Mouse (Mus musculus): ENCODE data around the gene Setd2. TPM values are rescaled to one million over a fixed set of nuclear protein-coding genes. Genes with fewer than 3 reads are reported as not detected.
A peak's percentile ranks its signal among the peaks of the same experiment; 100 is the strongest.

Gene Setd2
- polyA plus RNA-seq (2012; rRNA removed) = 28.3 and 33.9 TPM in 2 replicates

DNA sequence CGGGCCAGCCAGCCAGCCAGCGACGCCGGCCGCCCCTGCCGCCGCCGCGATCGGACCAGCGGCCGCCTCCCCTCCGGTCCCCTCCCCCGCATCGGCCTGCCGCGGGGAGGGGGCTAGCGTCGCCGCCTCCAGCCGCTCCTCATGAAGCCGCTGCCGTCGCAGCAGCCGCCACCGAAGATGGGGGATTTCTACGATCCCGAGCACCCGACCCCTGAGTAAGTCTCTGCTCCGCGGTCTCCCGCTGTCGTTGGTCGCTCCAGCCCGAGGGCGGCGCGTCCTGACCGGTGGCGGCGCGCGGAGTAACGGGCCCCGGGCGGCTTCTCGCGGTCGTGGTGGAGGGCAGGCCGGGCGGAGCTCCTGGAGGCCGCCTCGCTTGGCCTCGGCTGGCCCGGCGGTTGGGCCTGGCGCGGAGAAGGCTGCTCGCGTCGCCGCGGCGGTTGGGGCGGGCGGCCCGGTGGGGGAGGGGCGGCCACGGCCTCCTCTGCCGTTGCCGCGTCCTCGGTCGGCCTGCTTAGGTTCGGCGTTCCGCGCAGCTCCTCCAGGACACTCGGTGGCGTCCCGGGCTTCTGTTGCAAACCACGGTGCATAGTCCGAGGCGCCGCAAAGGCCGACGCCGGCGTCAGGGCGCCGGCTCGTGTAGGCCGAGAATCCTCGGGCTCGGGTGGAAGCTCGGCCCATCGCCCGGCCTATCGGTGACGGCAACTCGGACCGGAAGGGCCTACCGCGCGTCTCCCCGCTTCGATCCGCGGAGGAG, at the start of gene Setd2:
TSS of gene Setd2 (plus strand) at position 60 of the 754 bp plus-strand sequence.
- WGBS = under 1% methylated on average over 103 of the region's 109 CpGs
- DNase-seq (ENCODE audit: low read depth, low spot score) = no peak

DNA sequence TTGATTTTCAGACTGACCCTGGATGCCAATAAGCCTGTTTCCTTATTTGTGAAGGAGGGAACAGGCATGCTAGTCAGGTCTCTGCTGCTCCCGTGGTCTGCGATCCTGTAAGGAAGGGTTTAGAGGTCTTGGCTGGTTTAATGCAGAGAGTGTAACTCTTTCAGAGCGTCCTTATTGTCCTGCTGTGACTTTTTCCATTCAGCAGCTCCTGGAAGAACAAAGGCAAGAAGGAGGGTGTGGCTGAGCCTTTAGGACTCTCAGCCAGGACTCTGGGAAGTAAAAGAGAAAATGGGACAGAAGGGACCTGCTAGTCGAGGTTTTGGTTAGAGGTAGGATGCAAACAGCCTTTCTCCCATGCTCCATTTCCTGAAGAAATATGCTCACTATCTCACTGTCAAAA, 43.6 kb upstream of the Setd2 start:
- WGBS = 46% methylated on average over 4 of the region's 4 CpGs

DNA sequence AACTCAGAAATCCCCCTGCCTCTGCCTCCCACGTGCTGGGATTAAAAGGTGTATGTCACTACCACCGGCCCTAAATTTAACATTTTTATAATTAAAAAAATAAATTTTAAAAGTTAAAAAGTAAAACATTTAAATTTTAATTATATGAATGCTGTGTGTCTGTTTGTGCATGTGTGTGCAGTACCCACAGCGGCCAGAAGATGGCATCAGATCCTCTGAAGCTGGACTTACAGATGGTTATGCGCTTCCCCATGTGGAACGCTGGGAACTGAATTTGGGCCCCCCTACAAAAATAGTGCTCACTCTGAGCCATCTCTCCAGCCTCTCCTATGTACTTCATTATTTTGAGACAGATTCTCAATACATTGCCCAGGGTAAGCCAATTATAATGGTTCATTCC, 41.5 kb upstream of the Setd2 start:
- WGBS = 59% methylated on average over 5 of the region's 5 CpGs
- no peak for DNase-seq (ENCODE audit: low read depth, low spot score)

More for the DNA sequence above, 43.6 kb upstream of the Setd2 start:
- no peak for DNase-seq (ENCODE audit: low read depth, low spot score)

DNA sequence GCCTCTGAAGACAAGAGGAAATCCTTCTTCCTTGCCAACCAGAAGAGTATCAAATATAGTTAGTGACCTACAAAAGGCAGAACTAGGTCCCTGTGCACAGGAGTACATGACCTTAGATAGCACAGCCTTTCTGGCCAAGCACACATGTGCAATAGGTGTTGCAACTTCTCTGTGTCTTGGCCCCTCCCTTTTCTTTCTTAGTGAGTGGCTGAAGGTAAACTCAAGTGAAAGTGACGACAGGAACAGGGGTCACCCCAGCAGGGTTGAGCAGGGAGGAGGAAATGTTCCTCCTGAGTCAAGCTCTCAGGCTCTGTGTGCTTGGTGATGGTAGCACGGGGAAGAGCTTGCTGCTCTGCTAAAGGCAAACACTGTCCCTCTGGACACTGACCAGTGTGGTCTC, 6.7 kb upstream of the Setd2 start:
- DNase-seq (ENCODE audit: low read depth, low spot score) = no peak
- 13% methylated on average over 2 of the region's 2 CpGs for WGBS

DNA sequence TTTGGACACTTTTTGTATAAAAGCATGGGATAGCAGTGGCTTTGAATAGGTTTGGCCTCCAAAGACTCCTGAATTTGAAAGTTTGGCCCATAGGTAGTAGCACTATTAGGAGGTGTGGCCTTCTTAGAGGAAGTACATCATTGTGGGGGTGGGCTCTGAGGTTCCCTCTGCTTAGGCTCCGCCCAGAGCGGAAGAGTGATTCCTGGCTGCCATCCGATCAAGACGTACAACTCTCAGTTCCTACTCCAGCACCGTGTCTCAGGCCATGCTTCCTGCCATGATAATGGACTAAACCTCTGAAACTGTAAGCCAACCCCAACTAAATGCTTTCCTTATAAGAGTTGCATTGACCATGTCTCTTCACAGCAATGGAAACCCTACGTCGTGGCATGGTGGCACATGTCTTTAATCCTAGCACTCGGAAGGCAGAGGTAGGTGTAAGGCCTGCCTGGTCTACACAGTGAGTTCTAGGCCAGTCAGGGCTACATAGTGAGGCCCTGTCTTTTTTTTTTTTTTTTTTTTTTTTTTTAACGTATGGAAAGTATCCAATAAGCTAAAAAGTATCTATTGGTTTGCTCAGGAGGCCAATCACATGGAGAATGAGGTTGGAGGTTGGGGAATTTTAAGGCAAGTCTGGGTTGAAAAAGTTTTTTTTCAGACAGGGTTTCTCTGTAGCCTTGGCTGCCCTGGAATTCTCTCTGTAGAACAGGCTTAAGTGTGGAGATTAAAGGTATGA, 3.2 kb upstream of the Setd2 start:
- DNase-seq (ENCODE audit: low read depth, low spot score) = no peak
- WGBS = 81% methylated on average over 9 of the region's 9 CpGs

DNA sequence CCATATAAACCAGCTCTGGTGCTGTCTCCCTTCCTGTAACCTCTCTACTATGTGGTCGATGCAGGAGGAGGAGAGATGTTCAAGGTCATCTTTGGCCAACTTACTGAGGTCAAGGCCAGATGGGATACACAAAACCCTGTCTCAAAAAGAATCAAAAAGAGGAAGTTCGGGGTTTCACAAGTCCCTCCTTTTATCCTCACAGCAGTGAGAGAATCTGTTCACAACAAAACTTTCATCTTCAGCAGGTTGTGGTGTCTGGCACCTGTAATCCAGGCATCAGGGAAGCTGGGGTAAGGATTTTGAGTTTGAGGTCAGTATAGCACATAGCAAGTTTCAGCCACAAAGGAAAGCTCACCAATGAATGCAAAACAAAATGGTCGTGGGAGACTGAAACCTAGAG, 1.7 kb upstream of the Setd2 start:
- no peak for DNase-seq (ENCODE audit: low read depth, low spot score)
- WGBS = 59% methylated on average over 3 of the region's 3 CpGs

DNA sequence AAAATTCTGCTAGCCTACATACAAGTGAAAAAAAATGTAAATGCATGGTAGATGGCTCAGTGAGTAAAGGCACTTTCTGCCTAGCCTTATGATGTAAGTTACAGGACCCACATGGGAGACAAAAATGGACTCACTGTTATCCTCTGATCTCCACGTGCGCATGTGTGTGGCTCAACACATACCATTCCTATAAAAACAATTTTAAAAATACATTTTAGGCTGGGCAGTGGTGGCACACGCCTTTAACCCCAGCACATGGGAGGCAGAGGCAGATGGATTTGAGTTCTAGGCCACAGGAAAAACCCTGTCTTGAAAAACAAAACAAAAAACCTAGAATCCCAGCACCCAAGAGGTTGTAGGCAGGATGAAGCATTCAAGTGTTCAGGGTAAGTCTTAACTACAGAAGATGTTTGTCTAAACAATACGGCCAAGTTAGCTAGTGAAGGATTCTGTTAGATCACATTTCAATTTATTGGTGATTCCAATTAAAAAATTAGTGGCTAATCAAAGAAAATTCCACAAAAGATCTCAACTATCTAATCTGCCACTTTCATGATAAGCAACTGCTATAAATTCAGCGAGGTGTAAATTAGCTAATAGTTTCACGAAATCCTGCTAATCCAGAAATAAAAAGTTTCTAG, 1.1 kb upstream of the Setd2 start:
- 29% methylated on average over 6 of the region's 6 CpGs for WGBS
- DNase-seq (ENCODE audit: low read depth, low spot score) = no peak

DNA sequence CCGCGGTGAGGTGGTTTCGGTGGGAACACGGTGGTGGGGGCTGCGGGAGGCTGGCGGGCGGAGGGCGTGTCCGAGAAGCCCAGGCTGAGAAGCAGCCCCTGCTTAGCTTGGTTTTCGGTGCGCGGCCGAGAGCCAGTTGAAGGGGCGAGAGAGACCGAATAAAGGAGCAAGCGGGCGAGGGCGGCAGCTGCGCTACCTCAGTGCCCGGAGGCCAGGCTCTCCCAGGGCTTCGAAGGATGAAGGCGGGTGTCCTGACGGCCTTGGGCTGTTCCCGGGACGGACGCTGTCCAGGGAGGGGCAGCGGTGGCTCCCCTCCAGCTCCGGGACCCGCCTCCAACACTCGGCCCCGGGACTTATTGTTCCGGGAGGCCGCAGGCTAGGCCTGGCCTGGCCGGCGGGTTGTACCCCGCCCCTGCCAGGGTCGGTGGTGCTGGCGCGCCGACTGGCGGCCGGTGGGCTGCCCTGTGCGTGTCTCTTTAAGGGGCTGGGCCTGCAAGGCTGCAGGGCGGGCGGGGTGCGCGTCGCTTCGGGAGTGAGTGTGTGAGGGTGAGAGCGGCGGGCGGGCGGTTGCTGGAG, 395 bp upstream of the Setd2 start:
- DNase-seq (ENCODE audit: low read depth, low spot score) = peak; percentile 71
- WGBS = 1% methylated on average over 50 of the region's 53 CpGs

DNA sequence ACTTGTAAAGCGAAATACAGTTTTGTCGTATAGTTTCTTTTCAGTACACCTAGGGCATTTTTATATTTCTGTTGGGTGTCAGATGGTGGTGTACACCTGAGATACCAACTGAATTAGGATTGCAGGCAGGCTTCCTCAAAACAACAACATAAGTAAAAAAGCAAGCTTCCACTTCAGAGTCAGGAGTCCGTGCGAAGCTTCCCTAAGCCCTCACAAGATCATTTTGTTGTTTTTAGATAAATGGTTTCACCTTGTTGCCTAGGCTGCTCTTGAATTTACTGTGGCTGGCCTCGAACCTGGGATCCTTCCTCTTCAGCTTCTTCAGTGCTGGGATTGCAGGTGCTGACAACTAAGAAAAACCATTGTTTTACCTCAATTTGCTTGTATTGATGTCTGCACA, 1.2 kb downstream of the Setd2 start:
- no peak for DNase-seq (ENCODE audit: low read depth, low spot score)
- 6% methylated on average over 5 of the region's 5 CpGs for WGBS

DNA sequence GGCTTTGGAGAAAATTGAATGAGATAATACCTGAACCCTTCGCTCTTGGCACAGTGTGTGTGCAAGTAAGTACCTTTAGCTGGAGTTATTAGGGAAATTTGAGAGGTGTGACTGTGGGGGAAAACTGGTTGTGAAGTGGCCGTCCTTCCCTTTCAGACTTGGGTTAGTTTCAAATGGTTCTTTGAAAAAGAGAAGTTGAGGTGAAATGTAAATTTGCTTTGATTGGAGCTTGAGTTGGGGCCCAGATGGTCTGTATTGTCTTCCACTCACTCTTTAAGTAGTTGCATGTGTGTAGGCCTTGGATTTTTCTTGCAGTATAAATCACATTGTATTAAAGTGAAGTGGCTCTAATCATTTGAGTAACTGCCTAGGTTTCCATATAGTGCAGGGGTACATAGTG, 2.7 kb downstream of the Setd2 start:
- WGBS = 75% methylated on average over 2 of the region's 2 CpGs
- no peak for DNase-seq (ENCODE audit: low read depth, low spot score)

DNA sequence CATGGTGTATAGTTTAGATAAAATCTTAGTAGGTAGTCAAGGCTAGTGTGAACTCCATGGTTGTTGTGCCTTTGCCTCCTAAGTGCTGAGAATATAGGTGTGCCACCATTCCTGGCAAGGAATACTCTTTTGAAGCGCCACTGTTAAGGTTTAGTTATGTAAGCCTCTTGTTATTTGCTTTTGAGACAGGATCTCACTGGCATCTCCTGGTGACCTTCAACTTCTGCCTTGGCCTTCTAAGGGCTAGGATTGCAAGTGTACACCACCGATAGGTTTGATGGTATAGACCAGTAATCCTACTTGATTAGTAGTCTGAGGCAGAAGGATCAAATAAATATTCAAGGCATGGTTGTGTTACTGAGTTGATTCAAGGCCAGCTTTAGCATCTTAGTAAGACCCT, 4.2 kb downstream of the Setd2 start:
- WGBS = 42% methylated on average over 2 of the region's 2 CpGs
- no peak for DNase-seq (ENCODE audit: low read depth, low spot score)

DNA sequence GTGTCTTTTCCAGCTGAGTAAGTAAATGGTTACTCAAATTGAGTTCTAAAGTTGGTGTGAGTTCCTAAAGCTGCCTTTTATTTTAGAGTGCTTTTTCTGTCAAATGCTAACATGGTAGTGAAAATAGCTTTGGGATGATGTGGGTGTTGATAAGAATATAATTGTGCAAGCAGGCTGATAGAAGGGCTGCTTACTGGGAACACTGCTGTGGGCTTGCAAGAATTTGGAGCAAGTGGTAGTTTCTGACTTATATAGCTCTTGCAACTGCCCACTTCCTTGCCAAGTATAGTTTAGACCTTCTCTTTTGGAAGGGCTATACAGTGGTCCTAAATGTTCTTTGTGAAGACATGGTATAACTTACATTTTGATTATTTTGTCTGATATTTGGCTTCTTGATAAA, 6.1 kb downstream of the Setd2 start:
- no peak for DNase-seq (ENCODE audit: low read depth, low spot score)

DNA sequence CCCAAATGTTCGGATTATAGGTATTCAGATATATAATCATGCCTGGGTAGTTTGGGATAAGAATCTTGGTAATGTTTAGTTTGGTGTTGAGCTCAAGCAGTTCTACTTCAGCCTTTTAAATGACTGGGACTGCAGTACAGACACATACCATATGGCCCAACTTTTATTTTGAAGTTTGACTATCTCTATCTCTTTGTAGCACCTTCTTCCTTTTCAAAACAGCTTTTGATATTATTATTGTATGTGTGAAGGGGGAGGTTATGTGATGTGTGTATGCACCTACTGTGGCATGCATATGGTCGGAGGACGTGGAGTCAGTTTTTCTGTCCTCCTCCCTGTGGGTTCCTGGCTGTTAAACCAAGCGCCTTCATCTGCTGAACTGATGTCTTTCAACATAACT, 9.6 kb downstream of the Setd2 start:
- WGBS = 75% methylated on average over 4 of the region's 4 CpGs

DNA sequence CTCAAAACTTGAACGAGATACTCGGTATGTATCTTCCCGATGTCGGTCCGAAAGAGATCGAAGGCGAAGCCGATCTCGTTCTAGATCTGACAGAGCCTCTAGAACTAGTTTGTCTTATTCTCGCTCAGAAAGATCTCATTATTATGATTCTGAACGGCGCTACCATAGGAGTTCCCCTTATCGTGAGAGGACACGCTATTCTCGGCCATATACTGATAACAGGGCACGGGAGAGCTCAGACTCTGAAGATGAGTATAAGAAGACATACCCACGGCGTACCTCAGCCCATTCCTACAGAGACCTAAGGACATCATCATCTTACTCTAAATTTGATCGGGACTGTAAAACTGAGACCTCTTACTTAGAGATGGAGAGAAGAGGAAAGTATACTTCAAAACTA, 15.9 kb downstream of the Setd2 start:
- DNase-seq (ENCODE audit: low read depth, low spot score) = no peak
- WGBS = 98% methylated on average over 19 of the region's 19 CpGs

More for the DNA sequence above, 9.6 kb downstream of the Setd2 start:
- no peak for DNase-seq (ENCODE audit: low read depth, low spot score)

DNA sequence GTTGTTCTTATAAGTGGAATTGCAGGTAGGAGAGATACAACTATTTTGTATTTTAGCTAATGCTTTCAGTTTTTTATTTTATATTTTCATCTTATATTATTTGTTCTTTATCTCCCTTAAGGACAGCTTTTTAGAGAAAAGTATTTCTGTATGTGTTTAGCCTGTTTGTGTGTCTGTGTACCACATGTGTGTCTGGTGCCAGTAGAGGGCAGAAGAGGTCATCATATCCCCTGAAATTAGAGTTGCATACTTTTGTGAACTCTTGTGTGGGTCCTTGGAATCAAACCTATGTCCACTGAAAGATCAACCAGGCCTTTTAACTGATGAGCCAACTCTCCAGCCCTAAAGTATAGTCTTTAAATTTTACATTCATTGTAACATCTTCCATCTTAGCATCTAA, 35.9 kb downstream of the Setd2 start:
- no peak for DNase-seq (ENCODE audit: low read depth, low spot score)

DNA sequence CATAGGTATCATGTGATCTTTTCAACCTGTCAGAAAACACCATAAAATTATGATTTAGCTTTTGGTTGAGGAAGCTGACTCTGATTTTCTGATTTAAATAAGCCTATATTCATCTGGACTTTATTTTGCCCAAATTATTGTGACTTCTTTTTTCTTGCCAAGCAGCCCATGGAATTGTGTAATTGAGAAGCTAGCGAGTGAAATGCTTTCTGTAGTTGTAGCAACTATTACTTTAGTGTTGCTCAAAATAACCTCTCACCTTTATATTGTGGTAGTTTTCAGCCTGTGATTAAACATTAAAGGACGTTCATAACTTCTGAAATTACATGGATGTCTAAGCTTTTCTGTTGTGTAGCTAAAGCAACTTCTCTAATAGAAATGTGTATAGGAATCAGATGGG, 49.8 kb downstream of the Setd2 start:
- 74% methylated on average over 2 of the region's 2 CpGs for WGBS
- no peak for DNase-seq (ENCODE audit: low read depth, low spot score)

DNA sequence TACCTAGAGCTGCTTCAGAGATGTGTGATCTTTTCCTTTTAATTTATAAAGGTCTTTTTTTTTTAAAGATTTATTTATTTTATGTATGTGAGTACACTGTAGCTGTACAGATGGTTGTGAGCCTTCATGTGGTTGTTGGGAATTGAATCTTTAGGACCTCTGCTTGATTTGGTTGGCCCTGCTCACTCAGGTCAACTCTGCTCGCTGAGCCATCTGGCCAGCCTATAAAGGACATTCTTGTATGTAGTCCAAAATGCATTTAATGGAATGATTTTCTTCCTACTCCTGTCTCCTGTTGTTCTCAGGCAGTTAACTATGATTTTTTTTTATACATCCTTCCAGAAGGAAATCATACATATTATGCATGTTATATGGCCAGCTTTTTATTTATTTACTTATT, 51.1 kb downstream of the Setd2 start:
- 59% methylated on average over 1 of the region's 1 CpGs for WGBS
- no peak for DNase-seq (ENCODE audit: low read depth, low spot score)

DNA sequence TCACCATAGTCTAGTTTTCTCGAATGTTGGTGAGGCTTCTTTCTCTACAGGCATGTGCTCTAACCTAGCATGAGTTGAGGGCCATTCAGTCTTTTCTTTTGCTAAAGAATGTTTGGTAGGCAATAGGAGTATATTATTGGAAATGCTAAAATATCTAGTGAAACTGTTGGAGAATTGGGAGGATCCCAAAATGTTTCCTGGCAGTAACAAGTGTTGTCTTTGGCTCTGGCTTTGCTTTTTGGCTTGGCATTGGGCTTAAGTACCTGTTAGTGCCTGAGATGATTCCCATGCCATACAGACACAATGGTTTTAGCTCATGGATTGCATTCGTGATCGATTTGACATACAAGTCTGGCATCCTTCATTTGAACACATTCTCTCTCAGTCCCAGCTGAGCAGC, 79.1 kb downstream of the Setd2 start:
- DNase-seq (ENCODE audit: low read depth, low spot score) = no peak
- WGBS = 78% methylated on average over 3 of the region's 3 CpGs

DNA sequence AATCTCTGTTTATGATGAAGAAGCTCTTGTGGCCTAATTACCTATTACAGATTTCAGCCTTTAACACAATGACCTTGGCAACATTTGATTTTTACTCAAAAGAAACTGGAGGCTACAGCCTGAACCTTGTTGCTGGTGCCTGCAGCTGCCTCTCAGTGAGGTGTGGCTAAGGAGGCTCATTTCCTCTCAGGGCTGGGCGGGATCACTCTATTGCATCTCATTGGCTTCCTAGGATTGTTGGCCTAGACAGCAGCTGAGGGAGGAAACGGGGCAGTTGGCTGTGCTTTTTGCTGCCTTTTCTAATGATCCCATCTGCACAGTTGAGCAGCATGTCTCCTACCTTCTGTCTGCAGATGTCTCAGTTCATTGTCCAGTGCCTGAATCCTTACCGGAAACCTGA, 84.7 kb downstream of the Setd2 start:
- 67% methylated on average over 3 of the region's 3 CpGs for WGBS
- no peak for DNase-seq (ENCODE audit: low read depth, low spot score)

DNA sequence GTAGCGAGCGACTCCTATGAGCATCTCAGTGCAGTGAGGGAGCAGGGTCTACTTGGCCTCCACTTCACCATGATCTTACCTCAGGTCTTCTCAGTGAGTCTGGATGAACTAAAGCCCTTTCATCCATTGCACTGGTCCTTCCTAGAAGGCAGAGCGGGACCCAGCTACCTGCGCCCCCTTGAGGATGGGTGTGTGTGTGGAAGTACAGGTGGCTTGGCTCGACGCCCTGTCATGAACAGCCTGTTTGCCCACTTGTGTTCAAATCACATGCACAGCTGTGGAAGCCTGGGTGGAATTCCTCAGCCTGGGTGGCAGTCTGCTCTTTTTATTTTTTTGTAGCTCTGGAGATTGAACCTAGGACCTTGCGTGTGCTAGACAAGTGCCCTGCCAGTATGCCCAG, 87.8 kb downstream of the Setd2 start:
- no peak for DNase-seq (ENCODE audit: low read depth, low spot score)
- WGBS = 69% methylated on average over 7 of the region's 7 CpGs

DNA sequence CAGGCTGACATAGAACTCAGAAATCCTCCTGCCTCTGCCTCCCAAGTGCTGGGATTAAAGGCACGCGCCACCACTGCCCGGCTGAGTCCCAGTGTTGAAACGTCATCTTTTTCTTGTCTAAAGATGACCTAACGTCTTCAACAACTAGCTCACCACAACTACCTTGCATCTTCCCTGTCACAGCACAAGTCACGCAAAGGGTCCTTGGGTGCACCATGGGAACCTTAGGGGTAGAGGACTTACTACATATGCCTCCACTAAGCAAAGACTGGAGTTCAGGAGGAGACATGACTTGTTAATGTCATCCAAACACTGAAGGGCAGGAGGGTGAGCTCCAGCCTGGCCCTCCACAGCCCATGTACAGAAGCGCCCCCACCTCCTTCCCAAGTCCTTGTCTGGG, 88.3 kb downstream of the Setd2 start:
- WGBS = 96% methylated on average over 7 of the region's 7 CpGs

More for the DNA sequence above, 88.3 kb downstream of the Setd2 start:
- DNase-seq (ENCODE audit: low read depth, low spot score) = no peak

Data from large intestine, adult 2 months (tissue).